Comparison of ENCODE assay signal across 5 mouse cellular contexts in genomic region chr4:134838706-134839105, GRCm38 (mm10). TPM values are rescaled to one million over a fixed set of nuclear protein-coding genes. Genes with fewer than 3 reads are reported as not detected.
DNase-seq lines count a peak whose midpoint lies in the region; ATAC-seq and TF ChIP-seq lines count a peak whose summit lies in the region.
"Not testable (repeated sequence)": the region's sequence is repeated elsewhere in the genome, so short reads cannot be mapped to it uniquely, and the experiment has no call there.
"Had no signal": no experiment of that assay in that cellular context is flagged by ENCODE, and none has a peak within 500 bp of the region (broad histone marks: within the 10 kb centered on the region; RNA-seq: fewer than 3 reads in every experiment).

No protein-coding gene starts in this region.

- not testable (repeated sequence) for H3K9ac ChIP-seq in midbrain, embryonic 11.5 days (ENCODE audit: low read length)

- H3K36me3 ChIP-seq in macrophage (ENCODE audit: inconsistent target); midbrain, embryonic 11.5 days (ENCODE audit: control insufficient read depth, insufficient read depth, low read length): not testable (repeated sequence)

- H3K4me3 ChIP-seq in bone marrow macrophage, adult 2 months (ENCODE audit: insufficient read depth, low read length); macrophage (ENCODE audit: inconsistent target); midbrain, embryonic 11.5 days (ENCODE audit: low read depth, low read length): not testable (repeated sequence)

- TF ChIP-seq POLR2A in bone marrow macrophage, adult 2 months (IDR thresholded peaks at IDR 0.05; ENCODE audit: borderline replicate concordance, low read depth, low read length): not testable (repeated sequence)

- H3K27me3 ChIP-seq in midbrain, embryonic 11.5 days (ENCODE audit: control insufficient read depth, insufficient read depth, low read length): not testable (repeated sequence)

- H3K4me2 ChIP-seq in midbrain, embryonic 11.5 days: not testable (repeated sequence)

- peak; percentile 70 for DNase-seq in heart, adult 11 months
- DNase-seq in midbrain, embryonic 11.5 days (ENCODE audit: low spot score, missing footprints): peak; percentile 57

- TF ChIP-seq CTCF in bone marrow macrophage, adult 2 months (IDR thresholded peaks at IDR 0.05; ENCODE audit: low read depth, low read length): not testable (repeated sequence)

- not testable (repeated sequence) for ATAC-seq in midbrain, embryonic 11.5 days (ENCODE audit: low FRiP score)

- not testable (repeated sequence) for H3K9me3 ChIP-seq in midbrain, embryonic 11.5 days (ENCODE audit: control insufficient read depth, low read length)

- 92% methylated on average over 3 of the region's 3 CpGs for WGBS in macrophage (ENCODE audit: missing documents)
- WGBS in midbrain, embryonic 11.5 days: 92% methylated on average over 3 of the region's 3 CpGs

- peaks cover 45% of the 10 kb centered on the region for H3K4me1 ChIP-seq in bone marrow macrophage, adult 2 months (ENCODE audit: control insufficient read depth, insufficient read depth, low read length)
- H3K4me1 ChIP-seq in midbrain, embryonic 11.5 days (ENCODE audit: control insufficient read depth, insufficient read depth, low read length): not testable (repeated sequence)

- H3K27ac ChIP-seq in bone marrow macrophage, adult 2 months (ENCODE audit: insufficient read depth, low read depth, low read length): peak overlapping the region; percentile 58
- peak overlapping the region; percentile 73 for H3K27ac ChIP-seq in macrophage
- not testable (repeated sequence) for H3K27ac ChIP-seq in midbrain, embryonic 11.5 days (ENCODE audit: low read depth, low read length)

- H3K79me2 ChIP-seq in macrophage (ENCODE audit: inconsistent target): peaks cover 76% of the 10 kb centered on the region

RNA-seq across cellular contexts. Expression of gene Maco1, which starts 14.4 kb away (rescaled TPM):
- polyA plus RNA-seq in bone marrow macrophage, adult 2 months (2012; ENCODE audit: insufficient read depth, insufficient read length, missing spikeins): 26.7 and 30.8 TPM in 2 replicates
- total RNA-seq in macrophage (2018; cell fraction: chromatin; rRNA removed): 10 to 100 TPM; 18.1 to 62.3 (median 33.0) TPM
- total RNA-seq in macrophage (2018; cell fraction: cytosol; rRNA removed): 10 to 100 TPM; 10.4 to 21.7 (median 15.7) TPM
- 10 to 100 TPM; 16.2 to 61.4 (median 25.5) TPM for total RNA-seq in macrophage (2018; cell fraction: nucleus; rRNA removed)
- 14.4 to 24.0 TPM (median 21.7 TPM) in 3 replicates for polyA plus RNA-seq in macrophage (2018)
- polyA plus RNA-seq in midbrain, embryonic 11.5 days (2014; fragmentation: Nextera tagmentation; extraction: Ambion mirVana): 45.6 and 51.7 TPM in 2 replicates

RNA-seq across cellular contexts. Expression of gene Rhd, which starts 25.6 kb away (rescaled TPM):
- polyA plus RNA-seq in bone marrow macrophage, adult 2 months (2012; ENCODE audit: insufficient read depth, insufficient read length, missing spikeins): not detected in 2 replicates
- not detected for total RNA-seq in macrophage (2018; cell fraction: chromatin; rRNA removed)
- total RNA-seq in macrophage (2018; cell fraction: cytosol; rRNA removed): under 1 TPM in 9 of 26 experiments, not detected in 17; 0.09 to 0.43 (median 0.14) TPM
- total RNA-seq in macrophage (2018; cell fraction: nucleus; rRNA removed): not detected
- polyA plus RNA-seq in macrophage (2018): not detected in 3 replicates
- polyA plus RNA-seq in midbrain, embryonic 11.5 days (2014; fragmentation: Nextera tagmentation; extraction: Ambion mirVana): 19.2 and 21.3 TPM in 2 replicates
- total RNA-seq: adrenal gland, adult 2 months had no signal

Comparison
In these comparisons a context has a peak if more than half of its experiments do, and no peak if none do; other contexts are left out.
1. RNA of gene Rhd, which starts 25.6 kb away (polyA plus RNA-seq): 19.2 to 21.3 TPM in midbrain, embryonic 11.5 days; not detected in macrophage and not detected in bone marrow macrophage, adult 2 months; every median in the first group is over 10 times any median in the second.